Mouse (Mus musculus) 3134 (cell line): ENCODE data around the gene H2al1c.
"Not testable (repeated sequence)": the region's sequence is repeated elsewhere in the genome, so short reads cannot be mapped to it uniquely, and the experiment has no call there.

Source experiments
- DNase-seq: peaks from one replicate; pipeline ENCODE4 v3.0.0-alpha.2; 2011; ENCODE audit warnings: low spot score; ENCODE audit not compliant: insufficient read length; ENCODE audit errors: extremely low read depth

The H2al1c gene

GRCm38 (mm10) chrX:11305355-11305754 is at the start of gene H2al1c:
Gene H2al1c, plus strand, starts transcription at chrX:11305655.
- not testable (repeated sequence) for DNase-seq

DNA sequence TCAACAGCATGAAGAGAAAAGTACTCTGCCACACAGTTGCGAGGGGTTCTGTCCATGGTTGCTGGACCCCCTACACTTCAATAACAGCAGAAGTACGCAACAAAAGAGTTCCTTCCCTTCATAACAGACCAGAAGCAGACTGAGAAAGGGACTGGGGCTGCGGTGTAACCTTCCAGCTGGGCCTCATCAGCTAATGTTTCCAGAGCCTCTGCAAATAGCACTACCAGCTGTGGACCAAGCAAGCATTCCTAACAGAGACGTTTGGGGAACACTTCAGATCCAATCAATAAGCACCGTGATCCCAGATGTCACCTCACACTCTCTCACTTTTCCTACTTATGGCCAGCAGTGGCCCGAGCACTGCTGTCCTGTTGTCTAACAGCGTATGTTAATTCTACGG is 40.5 kb upstream of the H2al1c start:
- DNase-seq: no peak

- DNase-seq: no peak
Measured at GRCm38 (mm10) chrX:11267791-11268190, 37.7 kb upstream of the H2al1c start.

DNA sequence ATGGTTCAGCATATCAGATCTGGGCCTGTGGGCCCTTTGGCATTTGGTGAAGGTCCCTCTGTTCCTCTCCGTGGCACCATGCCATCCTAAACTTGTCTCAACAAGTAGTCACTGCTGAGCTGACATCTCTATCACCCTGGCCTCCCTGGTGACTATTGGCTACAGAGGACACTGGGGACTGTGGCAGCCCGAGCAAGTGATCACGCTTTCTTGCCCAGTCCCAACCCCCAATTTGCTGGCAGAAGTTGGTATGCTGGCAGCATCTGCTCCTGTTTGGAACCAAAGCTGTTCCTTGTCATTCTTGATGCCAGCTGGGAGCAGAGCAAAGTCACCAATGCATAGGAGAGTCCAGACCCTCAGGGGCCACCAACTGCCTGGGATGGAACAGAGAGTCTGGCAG is 36.4 kb upstream of the H2al1c start:
- DNase-seq: no peak

GRCm38 (mm10) chrX:11273190-11273589 is 32.3 kb upstream of the H2al1c start:
- DNase-seq: no peak

- DNase-seq: no peak
Measured at GRCm38 (mm10) chrX:11277083-11277482, 28.4 kb upstream of the H2al1c start.

GRCm38 (mm10) chrX:11280741-11281140 is 24.7 kb upstream of the H2al1c start:
- no peak for DNase-seq

DNA sequence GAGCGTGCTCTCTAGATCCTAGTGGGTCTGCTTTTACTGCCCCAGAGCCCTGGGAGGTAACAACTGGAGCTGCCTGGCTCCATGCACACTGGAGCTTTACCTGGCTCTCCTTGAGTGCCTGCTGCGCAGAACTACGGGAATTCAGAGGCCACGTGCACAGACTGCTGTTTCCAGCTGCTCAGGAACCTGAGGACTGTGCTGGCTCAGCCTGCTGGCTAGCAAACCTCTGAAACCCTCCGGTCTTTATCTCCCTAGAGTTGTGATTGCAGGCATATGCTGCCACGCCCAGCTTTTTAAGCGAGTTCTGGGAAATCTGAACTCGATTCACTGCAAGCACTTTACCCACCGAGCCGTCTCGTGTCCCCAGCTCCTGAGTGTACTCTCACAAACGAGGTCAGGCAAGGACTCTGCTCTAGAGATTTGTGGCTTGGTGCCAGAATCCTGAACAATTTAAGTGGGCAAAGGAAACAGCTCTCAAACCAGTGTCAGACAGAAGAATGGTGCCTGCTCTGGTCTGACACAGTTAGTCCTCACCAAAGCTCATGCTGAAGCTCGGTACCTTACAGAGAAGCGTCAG is 17.1 kb upstream of the H2al1c start:
- DNase-seq: no peak

GRCm38 (mm10) chrX:11289244-11289643 is 16.2 kb upstream of the H2al1c start:
- DNase-seq: no peak

DNA sequence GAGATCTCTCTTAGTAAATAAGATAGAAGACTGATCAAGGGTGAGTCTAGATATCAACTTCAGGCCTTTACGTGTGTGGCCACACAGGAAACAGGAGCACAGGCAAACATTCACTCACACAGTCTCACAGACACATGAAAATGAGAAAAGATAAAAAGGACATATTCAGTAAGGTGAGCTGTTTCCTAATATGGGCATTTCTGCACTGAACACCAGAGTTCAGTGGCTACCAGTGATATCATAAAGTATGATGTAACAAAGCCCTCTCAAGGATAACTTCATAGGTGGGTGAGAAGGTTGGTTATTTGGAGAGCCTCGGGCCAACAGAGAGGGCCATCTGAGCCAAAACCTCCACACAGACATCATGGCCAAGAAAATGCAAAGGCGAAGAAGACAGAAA is 6.5 kb upstream of the H2al1c start, which contains the start of gene H2al1a:
H2al1a (plus strand) TSS at position 301 of the 400 bp plus-strand sequence.
- DNase-seq: not testable (repeated sequence)

- DNase-seq: not testable (repeated sequence)
Measured at GRCm38 (mm10) chrX:11302132-11302531, 3.3 kb upstream of the H2al1c start, which contains the start of gene H2al1b. Gene H2al1b, plus strand, starts transcription at chrX:11302432.

GRCm38 (mm10) chrX:11308524-11308923 is 3.1 kb downstream of the H2al1c start, which contains the start of gene H2al1d:
Gene H2al1d, plus strand, starts transcription at chrX:11308824.
- not testable (repeated sequence) for DNase-seq

- DNase-seq: not testable (repeated sequence)
Measured at GRCm38 (mm10) chrX:11311634-11312033, 6.2 kb downstream of the H2al1c start, which contains the start of gene H2al1e. Gene H2al1e, plus strand, starts transcription at chrX:11311934.

- DNase-seq: not testable (repeated sequence)
Measured at GRCm38 (mm10) chrX:11314858-11315257, 9.4 kb downstream of the H2al1c start, which contains the start of gene H2al1f. Gene H2al1f, plus strand, starts transcription at chrX:11315158.

- DNase-seq: not testable (repeated sequence)
Measured at GRCm38 (mm10) chrX:11317956-11318355, 12.5 kb downstream of the H2al1c start, which contains the start of gene H2al1g. Gene H2al1g, plus strand, starts transcription at chrX:11318256.

- not testable (repeated sequence) for DNase-seq
Measured at GRCm38 (mm10) chrX:11321192-11321591, 15.7 kb downstream of the H2al1c start, which contains the start of gene H2al1h. Gene H2al1h, plus strand, starts transcription at chrX:11321492.

GRCm38 (mm10) chrX:11324359-11324758 is 18.9 kb downstream of the H2al1c start, which contains the start of gene H2al1i:
Gene H2al1i, plus strand, starts transcription at chrX:11324659.
- not testable (repeated sequence) for DNase-seq

GRCm38 (mm10) chrX:11327522-11327921 is 22.1 kb downstream of the H2al1c start, which contains the start of gene H2al1j:
Gene H2al1j, plus strand, starts transcription at chrX:11327822.
- DNase-seq: not testable (repeated sequence)

DNA sequence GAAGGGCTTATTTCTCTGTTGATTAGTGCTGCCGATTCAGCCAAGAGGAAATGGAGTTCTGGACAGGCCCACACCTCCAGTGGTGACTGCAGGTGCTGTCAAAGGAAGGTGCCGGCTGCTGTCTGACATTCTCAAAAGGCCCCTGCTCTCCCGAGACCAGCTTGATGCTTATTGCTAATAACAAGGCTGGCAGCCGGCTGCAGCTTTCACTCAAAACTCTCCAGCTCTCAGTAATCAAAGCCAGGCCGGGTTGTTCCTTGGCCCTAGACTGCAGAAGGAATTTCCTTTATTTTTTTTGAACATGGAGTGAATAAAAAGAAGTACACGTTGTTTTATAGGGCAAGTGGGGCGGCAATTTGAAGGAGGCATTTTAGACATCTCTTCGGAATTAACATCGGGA is 40.3 kb downstream of the H2al1c start:
- no peak for DNase-seq

- no peak for DNase-seq
Measured at GRCm38 (mm10) chrX:11346756-11347155, 41.3 kb downstream of the H2al1c start.
